Mouse (Mus musculus): Measurements from ENCODE around the gene Ptpn3.

Gene Ptpn3

GRCm38 (mm10) chr4:57164578-57165210, 136.9 kb downstream of the Ptpn3 start:
- DNase-seq, result no peak

DNA sequence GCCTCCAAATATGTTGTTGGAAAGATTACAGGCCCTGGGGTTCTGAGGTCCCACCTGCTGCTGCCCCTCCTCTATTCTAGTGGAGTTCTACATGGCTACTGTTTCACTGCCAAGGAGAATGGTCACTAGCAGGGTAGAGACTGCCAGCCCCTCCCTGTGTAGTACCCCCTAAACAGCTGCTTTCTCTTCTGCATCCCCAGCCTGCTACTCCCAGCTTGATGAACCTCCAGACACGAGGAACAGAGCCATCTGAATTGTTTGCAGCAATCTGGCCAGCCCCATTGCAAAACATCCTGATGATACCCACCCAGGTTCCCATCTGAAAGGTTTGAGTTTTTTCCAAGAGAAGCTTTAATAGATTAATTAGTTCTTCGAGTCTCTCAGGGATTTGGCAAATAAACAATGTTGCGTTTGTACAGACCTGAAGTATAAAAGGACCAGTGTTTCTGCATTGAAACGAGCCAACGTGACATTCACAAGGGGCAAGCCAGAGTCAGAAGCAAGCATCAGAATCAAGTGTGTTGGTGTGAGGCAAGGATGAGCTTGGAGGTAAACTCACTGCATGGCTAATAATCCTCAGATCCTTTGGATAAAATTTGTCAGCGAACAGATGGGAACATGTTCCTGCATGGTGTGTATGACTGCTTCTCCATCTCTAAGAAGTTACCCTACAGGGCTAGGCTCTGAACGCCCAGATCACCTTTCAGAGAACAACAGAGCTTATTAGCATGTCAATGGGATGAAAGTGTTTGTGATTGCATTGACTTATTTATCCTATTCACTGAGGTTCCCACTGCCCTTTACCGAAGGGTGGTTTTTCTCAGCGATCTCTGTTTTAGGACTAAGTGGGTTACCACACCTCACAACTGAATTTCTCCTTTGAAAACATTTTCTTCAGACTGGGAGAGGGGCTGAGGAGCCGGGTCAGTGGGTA, 138.6 kb downstream of the Ptpn3 start:
- DNase-seq, result no peak

- DNase-seq, result no peak
These were observed 141.1 kb downstream of the Ptpn3 start for GRCm38 (mm10) chr4:57160571-57160970.

GRCm38 (mm10) chr4:57156549-57157169, 145.0 kb downstream of the Ptpn3 start:
- no peak for DNase-seq

GRCm38 (mm10) chr4:57153838-57154237, 147.8 kb downstream of the Ptpn3 start:
- no peak for DNase-seq

GRCm38 (mm10) chr4:57153068-57153835, 148.4 kb downstream of the Ptpn3 start:
- DNase-seq, result no peak

GRCm38 (mm10) chr4:57148182-57148581, 153.5 kb downstream of the Ptpn3 start:
- DNase-seq, result no peak

DNA sequence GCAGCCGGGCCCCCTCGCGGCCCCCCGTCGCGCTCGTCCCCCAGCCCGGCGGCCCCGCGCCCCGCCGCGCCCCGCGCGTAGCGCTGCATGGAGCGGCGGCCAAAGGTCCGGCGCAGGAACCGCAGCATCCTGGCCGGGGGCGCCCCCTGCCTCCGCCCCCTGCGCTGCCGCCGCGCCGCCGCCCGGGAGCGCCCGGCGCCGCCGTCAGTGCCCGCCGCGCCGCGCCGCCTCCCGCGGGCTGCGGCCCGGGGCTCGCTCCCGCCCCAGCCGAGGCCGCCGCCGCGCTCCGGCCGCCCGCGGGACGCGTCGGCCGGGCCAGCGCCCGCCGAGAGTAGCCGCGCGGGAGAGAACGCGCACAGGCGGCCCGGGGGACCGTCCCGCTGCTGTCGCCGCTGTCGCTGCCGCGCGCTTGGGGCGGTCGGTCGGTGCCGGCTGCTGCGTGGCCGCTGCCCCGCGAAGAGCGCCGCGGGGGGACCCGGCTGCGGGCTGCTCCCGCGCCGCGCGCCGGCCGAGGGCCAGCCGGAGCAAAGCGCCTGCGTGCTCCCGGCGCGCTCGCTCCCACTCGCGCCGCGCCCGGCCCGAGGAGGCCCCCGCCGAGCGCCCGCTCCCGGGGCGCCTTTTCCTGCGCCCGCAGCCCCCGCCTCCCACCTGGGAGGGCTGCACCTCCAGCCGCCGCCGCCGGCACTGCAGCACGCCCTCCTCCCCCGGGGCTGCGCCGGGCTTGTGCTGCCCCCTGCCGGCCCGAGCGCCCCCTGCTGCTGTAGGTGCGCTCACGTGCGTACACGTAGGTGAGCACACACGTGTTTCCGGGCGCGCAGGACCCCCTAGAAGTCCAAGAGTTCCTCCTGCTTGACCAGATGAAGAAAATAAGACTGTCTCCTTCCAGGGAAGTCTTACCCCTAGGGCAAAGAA, 158.4 kb downstream of the Ptpn3 start, which contains the start of gene Epb41l4b:
TSS of gene Epb41l4b (minus strand) at position 412 of the 912 bp plus-strand sequence.
- DNase-seq, result peak; percentile 94

GRCm38 (mm10) chr4:57142374-57143025, 159.1 kb downstream of the Ptpn3 start:
- peak; percentile 48 for DNase-seq

- DNase-seq, result peak; percentile 25
These were observed 159.7 kb downstream of the Ptpn3 start for GRCm38 (mm10) chr4:57141908-57142361.

DNA sequence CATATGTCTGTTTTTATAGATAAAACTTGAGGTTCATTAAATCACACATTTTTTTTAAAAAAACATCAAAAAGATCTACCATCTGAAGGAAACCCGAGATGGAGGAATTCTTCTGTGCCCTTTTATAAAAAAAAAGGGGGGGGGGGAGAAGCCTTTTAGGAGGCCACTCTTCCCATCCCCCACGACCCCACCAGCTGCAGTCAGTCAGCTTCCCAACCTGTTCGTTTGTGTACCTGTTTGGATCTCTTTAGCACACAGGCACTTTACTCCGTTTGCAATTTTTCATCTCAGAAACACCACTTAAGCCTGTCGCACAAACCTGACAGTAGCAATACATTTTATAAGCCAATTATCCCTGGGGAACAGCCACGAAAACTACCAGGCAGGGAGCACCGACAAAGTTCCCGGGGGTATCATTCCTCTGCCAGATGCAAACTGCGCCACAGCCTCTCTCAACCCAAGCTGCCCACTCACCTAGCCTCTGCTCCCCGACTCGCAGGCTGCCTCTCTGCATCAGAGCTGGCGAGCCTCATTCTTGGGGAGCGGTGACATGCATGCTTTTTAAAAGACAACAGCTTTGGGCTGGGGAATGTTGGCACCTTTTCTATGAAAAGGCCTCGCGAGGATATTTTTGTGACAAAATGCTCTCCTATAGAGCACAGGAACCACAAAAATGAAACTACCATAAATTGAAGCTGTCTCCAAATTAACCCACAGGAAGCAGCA, 160.5 kb downstream of the Ptpn3 start:
- peak; percentile 16 for DNase-seq
